Mouse (Mus musculus): Measurements from ENCODE around the gene Tas2r104. TPM values are rescaled to one million over a fixed set of nuclear protein-coding genes. Genes with fewer than 3 reads are reported as not detected.

Tas2r104 gene
- total RNA-seq (2021) = not detected
- long read RNA-seq, experiment 1 = 0 reads
- long read RNA-seq, experiment 2 = 0 reads

GRCm38 (mm10) chr6:131685644-131686043 is at the start of gene Tas2r104:
Gene Tas2r104 (minus strand): TSS chr6:131685744.
- no peak for DNase-seq (ENCODE audit: low spot score in 2 of 2)

- no peak for DNase-seq (ENCODE audit: low spot score in 2 of 2)
Measured at GRCm38 (mm10) chr6:131712803-131713202, 27.3 kb upstream of the Tas2r104 start.

GRCm38 (mm10) chr6:131689963-131690362 is 4.4 kb upstream of the Tas2r104 start, which contains the start of gene Tas2r114:
Gene Tas2r114 (minus strand): TSS chr6:131690063.
- DNase-seq (ENCODE audit: low spot score in 2 of 2) = no peak

- DNase-seq (ENCODE audit: low spot score in 2 of 2) = no peak
Measured at GRCm38 (mm10) chr6:131687395-131687794, 1.9 kb upstream of the Tas2r104 start, which contains the start of gene Tas2r105. Gene Tas2r105 (minus strand): TSS chr6:131687495.

- DNase-seq (ENCODE audit: low spot score in 2 of 2) = no peak
Measured at GRCm38 (mm10) chr6:131678786-131679185, 6.8 kb downstream of the Tas2r104 start, which contains the start of gene Tas2r106. Gene Tas2r106 (minus strand): TSS chr6:131678886.

GRCm38 (mm10) chr6:131660049-131660448 is 25.5 kb downstream of the Tas2r104 start, which contains the start of gene Tas2r107:
Gene Tas2r107 (minus strand): TSS chr6:131660149.
- no peak for DNase-seq (ENCODE audit: low spot score in 2 of 2)

Other genes with a start within 250 kb of the Tas2r104 start
- not detected for gene 5430401F13Rik, start 199.3 kb downstream of the Tas2r104 start, total RNA-seq (2021)
- gene Gm6619, start 199.3 kb downstream of the Tas2r104 start, total RNA-seq (2021) = not detected
- not detected for gene Tas2r130, start 54.8 kb downstream of the Tas2r104 start, total RNA-seq (2021)
- not detected for gene Tas2r107, start 25.6 kb downstream of the Tas2r104 start, total RNA-seq (2021)
- gene Tas2r106, start 6.9 kb downstream of the Tas2r104 start, total RNA-seq (2021) = not detected
- not detected for gene Tas2r105, start 1.8 kb upstream of the Tas2r104 start, total RNA-seq (2021)
- gene Tas2r114, start 4.3 kb upstream of the Tas2r104 start, total RNA-seq (2021) = not detected

Data from layer of hippocampus, postnatal 14 days (tissue).